Mouse (Mus musculus) kidney, postnatal 0 days (tissue): ENCODE results near the gene Col15a1. TPM values are rescaled to one million over a fixed set of nuclear protein-coding genes. Genes with fewer than 3 reads are reported as not detected.
A peak's percentile ranks its signal among the peaks of the same experiment; 100 is the strongest.

Experiments
- ATAC-seq: fragments of 200-750 bp; cut with Nextera tagmentation; replicated peaks from 2 replicates; pipeline ENCODE4 v1.8.0; 2017; ENCODE audit warnings: low read depth, moderate number of reproducible peaks, moderate TSS enrichment, moderate library complexity; ENCODE audit not compliant: low FRiP score
- DNase-seq: peaks from one replicate; pipeline ENCODE4 v3.0.0-alpha.2; 2016; ENCODE audit warnings: low spot score
- H3K27ac ChIP-seq: fragments of 300-500 bp; sonication (generic); 2 replicates; pipeline ENCODE4 v1.5.1; 2014; ENCODE audit warnings: mild to moderate bottlenecking
- H3K27me3 ChIP-seq: fragments of 300-500 bp; sonication (generic); 2 replicates; pipeline ENCODE4 v1.6.1; 2014; ENCODE audit warnings: low read length, mixed read lengths; ENCODE audit not compliant: insufficient read depth
- H3K36me3 ChIP-seq: fragments of 300-500 bp; sonication (generic); 2 replicates; pipeline ENCODE4 v1.6.1; 2014; ENCODE audit warnings: low read length, mixed read lengths; ENCODE audit not compliant: insufficient read depth
- H3K4me1 ChIP-seq: fragments of 300-500 bp; sonication (generic); replicated peaks from 2 replicates; pipeline ENCODE4 v1.6.1; 2014; ENCODE audit warnings: antibody characterized with exemption, low read length, mixed read lengths; ENCODE audit not compliant: insufficient read depth
- H3K4me2 ChIP-seq: fragments of 300-500 bp; sonication (generic); 2 replicates; pipeline ENCODE4 v1.6.1; 2014; ENCODE audit warnings: mild to moderate bottlenecking, low read length, moderate library complexity, mixed read lengths
- H3K4me3 ChIP-seq: fragments of 300-500 bp; sonication (generic); replicated peaks from 2 replicates; pipeline ENCODE4 v1.5.1; 2014; ENCODE audit warnings: low read depth, low read length
- H3K9ac ChIP-seq: fragments of 300-500 bp; sonication (generic); 2 replicates; pipeline ENCODE4 v1.6.1; 2014; ENCODE audit warnings: low read depth, low read length
- H3K9me3 ChIP-seq: fragments of 300-500 bp; sonication (generic); replicated peaks from 2 replicates; pipeline ENCODE4 v1.6.1; 2016; ENCODE audit warnings: low read length, inconsistent platforms, mixed read lengths
- CTCF ChIP-seq: IDR thresholded peaks from 2 replicates; pipeline ENCODE4 v1.5.1; 2016; ENCODE audit warnings: antibody characterized with exemption, low read depth, mild to moderate bottlenecking, moderate library complexity
- WGBS: fragments of 180-500 bp; shearing (Covaris S2); extraction: QIAGEN DNeasy Blood & Tissue Kit; methylation state at CpG from one replicate; pipeline ENCODE4 v1.1.7; 2014; 5-methylcytosine and 5-hydroxymethylcytosine counted together
- polyA plus RNA-seq: library from polyadenylated mRNA; unstranded; fragments of >200 nt; fragmentation: Nextera tagmentation; extraction: Ambion mirVana; gene quantifications from 2 replicates; pipeline ENCODE4 v1.2.1, GENCODE M21; 2015

Col15a1 gene
- 46.5 and 51.7 TPM in 2 replicates for polyA plus RNA-seq

GRCm38 (mm10) chr4:47207969-47208420, at the start of gene Col15a1:
Gene Col15a1, plus strand, starts transcription at chr4:47208161.
- peak within 1 kb of the TSS; percentile 50 for H3K4me3 ChIP-seq
- peak within 1 kb of the TSS; percentile 62 for H3K9ac ChIP-seq
- DNase-seq = peak; percentile 46
- H3K27ac ChIP-seq = peak within 1 kb of the TSS; percentile 42; the same call in 1 of the 2 replicates
- peak within 1 kb of the TSS; percentile 83 for H3K4me2 ChIP-seq
- peaks cover 15% of the 10 kb centered on the region; the same call in 1 of the 2 replicates for H3K27me3 ChIP-seq
- WGBS = under 1% methylated on average over 31 of the region's 45 CpGs
- no peaks in the 10 kb centered on the region for H3K9me3 ChIP-seq
- peak; percentile 26; the same call in 1 of the 2 replicates for ATAC-seq
- H3K36me3 ChIP-seq = no peaks in the 10 kb centered on the region
- H3K4me1 ChIP-seq = peaks cover 22% of the 10 kb centered on the region
- TF ChIP-seq CTCF = no peak

GRCm38 (mm10) chr4:47161103-47161755, 46.7 kb upstream of the Col15a1 start:
- ATAC-seq = no peak

GRCm38 (mm10) chr4:47161756-47162587, 46.0 kb upstream of the Col15a1 start:
- H3K27ac ChIP-seq = no peak overlapping the region
- 71% methylated on average over 12 of the region's 12 CpGs for WGBS
- no peaks in the 10 kb centered on the region for H3K4me1 ChIP-seq
- no peak overlapping the region for H3K4me3 ChIP-seq
- no peak overlapping the region for H3K4me2 ChIP-seq
- no peak for ATAC-seq
- no peaks in the 10 kb centered on the region for H3K27me3 ChIP-seq
- H3K36me3 ChIP-seq = no peaks in the 10 kb centered on the region
- no peaks in the 10 kb centered on the region for H3K9me3 ChIP-seq
- H3K9ac ChIP-seq = no peak overlapping the region
- no peak for DNase-seq
- no peak for TF ChIP-seq CTCF

More at GRCm38 (mm10) chr4:47161103-47161755, 46.7 kb upstream of the Col15a1 start:
- WGBS = 14% methylated on average over 4 of the region's 4 CpGs
- DNase-seq = no peak
- TF ChIP-seq CTCF = no peak
- Histone ChIP-seq H3K9me3 (no peaks in the 10 kb centered on the region), H3K4me2 (no peak overlapping the region), H3K36me3 (no peaks in the 10 kb centered on the region), H3K9ac (no peak overlapping the region), H3K4me3 (no peak overlapping the region), H3K27ac (peak overlapping the region; percentile 14; the same call in 1 of the 2 replicates), H3K27me3 (no peaks in the 10 kb centered on the region), H3K4me1 (no peaks in the 10 kb centered on the region)

DNA sequence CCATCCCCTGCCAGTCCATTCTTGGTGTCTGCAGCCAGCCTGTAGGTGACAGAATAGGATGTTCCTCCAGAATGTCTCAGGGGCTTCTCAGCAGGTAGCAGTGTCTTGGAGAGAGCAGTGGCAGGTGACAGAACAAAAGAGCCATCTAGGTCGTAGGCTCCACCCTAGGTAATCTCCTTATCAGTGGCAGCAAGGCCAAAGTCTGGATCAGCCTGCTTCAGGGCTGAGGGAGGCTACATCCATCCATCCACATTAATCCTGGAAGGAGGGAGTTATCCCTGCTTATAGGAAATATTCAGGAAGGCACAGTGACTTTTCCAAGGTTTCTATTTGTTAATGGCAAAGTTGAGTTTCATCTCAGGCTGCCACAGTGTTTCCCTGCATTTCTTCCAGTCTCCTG, 35.6 kb upstream of the Col15a1 start:
- DNase-seq (no peak), ATAC-seq (no peak)
- no peaks in the 10 kb centered on the region for H3K9me3 ChIP-seq
- no peak overlapping the region for H3K4me3 ChIP-seq
- no peak overlapping the region for H3K27ac ChIP-seq
- no peaks in the 10 kb centered on the region for H3K27me3 ChIP-seq
- WGBS = 70% methylated on average over 1 of the region's 1 CpGs
- TF ChIP-seq CTCF = no peak
- H3K9ac ChIP-seq = no peak overlapping the region
- H3K4me2 ChIP-seq = no peak overlapping the region
- H3K4me1 ChIP-seq = no peaks in the 10 kb centered on the region
- no peaks in the 10 kb centered on the region for H3K36me3 ChIP-seq

DNA sequence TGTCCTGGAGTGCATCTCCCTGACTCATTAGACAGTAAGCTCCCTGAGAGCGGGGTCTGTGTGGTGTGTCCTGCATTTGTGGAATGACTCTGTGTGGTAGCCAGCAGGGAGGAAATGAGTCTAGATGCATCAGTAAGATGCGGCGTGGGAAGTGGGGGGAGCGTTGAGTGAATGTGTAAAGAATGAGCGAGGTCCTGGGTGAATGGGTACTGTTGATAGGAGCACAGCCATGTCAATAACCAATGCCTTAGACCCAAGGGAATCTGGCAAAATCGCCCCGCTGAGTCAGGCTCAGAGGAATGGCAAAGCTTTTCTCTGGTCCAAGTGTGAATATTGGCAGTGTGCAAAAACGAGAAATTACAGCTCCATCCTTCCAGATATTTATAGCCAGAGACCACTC, 30.9 kb upstream of the Col15a1 start:
- H3K9ac ChIP-seq = no peak overlapping the region
- H3K9me3 ChIP-seq = no peaks in the 10 kb centered on the region
- H3K4me1 ChIP-seq = 0 out of 2 replicates have a peak, but pooled peaks cover 4% of the 10 kb centered on the region
- DNase-seq (no peak), ATAC-seq (no peak)
- no peak overlapping the region for H3K4me3 ChIP-seq
- no peaks in the 10 kb centered on the region for H3K27me3 ChIP-seq
- WGBS = 78% methylated on average over 8 of the region's 8 CpGs
- H3K4me2 ChIP-seq = no peak overlapping the region
- H3K36me3 ChIP-seq = no peaks in the 10 kb centered on the region
- no peak overlapping the region for H3K27ac ChIP-seq
- no peak for TF ChIP-seq CTCF

DNA sequence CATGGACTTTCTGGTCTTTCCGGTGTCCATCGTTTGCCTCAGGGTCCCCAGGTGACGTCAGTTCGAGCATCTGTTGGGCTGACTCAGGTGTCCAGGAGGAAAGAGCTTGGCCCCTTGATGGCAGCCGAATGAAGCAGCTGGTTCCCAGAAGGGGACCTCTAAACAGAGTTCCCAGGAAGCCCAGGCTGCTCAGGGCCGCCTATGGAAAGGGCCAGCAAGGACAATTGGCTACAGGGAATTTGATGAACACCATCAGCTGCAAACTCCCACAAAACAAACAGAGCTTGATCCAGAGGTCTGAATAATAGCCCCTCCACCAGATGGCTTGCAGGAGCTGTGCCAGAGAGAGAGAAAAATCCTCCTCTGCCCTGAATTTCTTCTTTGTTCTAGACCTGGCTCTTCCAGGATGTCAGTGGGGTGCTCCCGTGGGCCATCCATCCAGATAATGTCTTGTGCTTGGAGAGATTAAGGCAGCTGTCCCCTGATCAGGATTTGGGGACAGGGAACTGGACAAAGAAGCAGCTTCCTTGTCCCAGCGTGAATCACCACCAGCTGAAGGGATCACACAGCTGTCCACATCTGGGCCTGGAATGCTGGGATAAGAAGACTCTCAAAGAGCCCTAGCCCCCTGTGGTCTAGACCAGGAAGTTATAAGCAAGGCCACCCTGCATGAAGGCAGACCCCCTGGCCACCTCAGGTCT, 29.6 kb upstream of the Col15a1 start:
- Histone ChIP-seq H3K4me1 (0 out of 2 replicates have a peak, but pooled peaks cover 4% of the 10 kb centered on the region), H3K27me3 (no peaks in the 10 kb centered on the region), H3K27ac (peak overlapping the region; percentile 57), H3K4me3 (no peak overlapping the region), H3K36me3 (no peaks in the 10 kb centered on the region), H3K4me2 (no peak overlapping the region), H3K9ac (no peak overlapping the region), H3K9me3 (no peaks in the 10 kb centered on the region)
- peak; percentile 59 for DNase-seq
- no peak; the same call in 1 of the 2 replicates for TF ChIP-seq CTCF
- 63% methylated on average over 8 of the region's 8 CpGs for WGBS
- ATAC-seq = 0 out of 2 replicates have a peak, but pooled peaks have one; percentile 17
